Mouse (Mus musculus) liver, adult (tissue): Measurements from ENCODE around the gene Zfp292.

Experiments
- GATA4 ChIP-seq: IDR thresholded peaks from 2 replicates; pipeline ENCODE4 v1.6.1; 2014; ENCODE audit warnings: mild to moderate bottlenecking, low read length; ENCODE audit not compliant: insufficient replicate concordance

Gene Zfp292

GRCm38 (mm10) chr4:34850156-34850555, 32.6 kb downstream of the Zfp292 start:
- no peak for TF ChIP-seq GATA4

GRCm38 (mm10) chr4:34847679-34848309, 35.0 kb downstream of the Zfp292 start:
- TF ChIP-seq GATA4: no peak

GRCm38 (mm10) chr4:34843839-34844238, 38.9 kb downstream of the Zfp292 start:
- no peak for TF ChIP-seq GATA4

- no peak for TF ChIP-seq GATA4
Measured at GRCm38 (mm10) chr4:34842826-34843225, 39.9 kb downstream of the Zfp292 start.

- TF ChIP-seq GATA4: no peak
Measured at GRCm38 (mm10) chr4:34831496-34831895, 51.3 kb downstream of the Zfp292 start.

GRCm38 (mm10) chr4:34829456-34829855, 53.3 kb downstream of the Zfp292 start:
- no peak for TF ChIP-seq GATA4

GRCm38 (mm10) chr4:34823901-34824300, 58.9 kb downstream of the Zfp292 start:
- no peak for TF ChIP-seq GATA4

GRCm38 (mm10) chr4:34819904-34820303, 62.9 kb downstream of the Zfp292 start:
- no peak for TF ChIP-seq GATA4

- TF ChIP-seq GATA4: no peak
Measured at GRCm38 (mm10) chr4:34801166-34802034, 81.4 kb downstream of the Zfp292 start.

GRCm38 (mm10) chr4:34798005-34798404, 84.8 kb downstream of the Zfp292 start:
- no peak for TF ChIP-seq GATA4

- TF ChIP-seq GATA4: no peak
Measured at GRCm38 (mm10) chr4:34797294-34797983, 85.3 kb downstream of the Zfp292 start.

GRCm38 (mm10) chr4:34796294-34796693, 86.5 kb downstream of the Zfp292 start:
- TF ChIP-seq GATA4: no peak

GRCm38 (mm10) chr4:34786476-34786875, 96.3 kb downstream of the Zfp292 start:
- TF ChIP-seq GATA4: no peak

- no peak for TF ChIP-seq GATA4
Measured at GRCm38 (mm10) chr4:34785646-34786045, 97.1 kb downstream of the Zfp292 start.

GRCm38 (mm10) chr4:34784865-34785264, 97.9 kb downstream of the Zfp292 start:
- TF ChIP-seq GATA4: no peak

GRCm38 (mm10) chr4:34782730-34783129, 100.0 kb downstream of the Zfp292 start:
- TF ChIP-seq GATA4: no peak
